Mouse (Mus musculus): Measurements from ENCODE around the gene Ifi205.

GRCm38 (mm10) chr1:174038480-174038879 lies 6.9 kb upstream of the Ifi205 start:
- TF ChIP-seq CTCF (IDR thresholded peaks at IDR 0.05; ENCODE audit: borderline replicate concordance, insufficient read depth, low read length), result no peak
- no peak for TF ChIP-seq POLR2A (IDR thresholded peaks at IDR 0.05; ENCODE audit: low read depth, low read length)

Measured in embryonic fibroblast, embryonic 13.5 days (primary cell).